Mouse (Mus musculus) adrenal gland, postnatal 36 days (tissue): ENCODE data around the gene Tcp11l1. TPM values are rescaled to one million over a fixed set of nuclear protein-coding genes. Genes with fewer than 3 reads are reported as not detected.

Experiments
- total RNA-seq, 2 experiments: library from RNA; stranded (reverse); gene quantifications; 2 replicates each; pipeline ENCODE4 v1.2.3; 2021

The Tcp11l1 gene
- total RNA-seq, 2 experiments from 2014 or later: 12.0 to 12.2 TPM

Other genes with a start within 250 kb of the Tcp11l1 start
- gene Hipk3, start 217.7 kb downstream of the Tcp11l1 start, total RNA-seq: 100 to 1,000 TPM; 128 to 148 TPM
- 10 to 100 TPM; 32.6 to 33.0 TPM for gene Cstf3, start 121.6 kb downstream of the Tcp11l1 start, total RNA-seq
- not detected for gene Pin1rt1, start 4.2 kb upstream of the Tcp11l1 start, total RNA-seq
- gene Depdc7, start 30.7 kb upstream of the Tcp11l1 start, total RNA-seq: 1 to 10 TPM; 1.7 to 2.1 TPM
- 10 to 100 TPM; 25.6 to 26.9 TPM for gene Qser1, start 104.6 kb upstream of the Tcp11l1 start, total RNA-seq
- gene Prrg4, start 137.7 kb upstream of the Tcp11l1 start, total RNA-seq: 10 to 100 TPM in 1 of 2 experiments, 1 to 10 TPM in 1; 4.1 to 31.2 TPM
- 1 to 10 TPM; 3.7 to 5.3 TPM for gene Ccdc73, start 155.6 kb upstream of the Tcp11l1 start, total RNA-seq